Mouse (Mus musculus): ENCODE measurements around the gene Acad9.
"Not testable (repeated sequence)": the region's sequence is repeated elsewhere in the genome, so short reads cannot be mapped to it uniquely, and the experiment has no call there.

Gene Acad9

DNA sequence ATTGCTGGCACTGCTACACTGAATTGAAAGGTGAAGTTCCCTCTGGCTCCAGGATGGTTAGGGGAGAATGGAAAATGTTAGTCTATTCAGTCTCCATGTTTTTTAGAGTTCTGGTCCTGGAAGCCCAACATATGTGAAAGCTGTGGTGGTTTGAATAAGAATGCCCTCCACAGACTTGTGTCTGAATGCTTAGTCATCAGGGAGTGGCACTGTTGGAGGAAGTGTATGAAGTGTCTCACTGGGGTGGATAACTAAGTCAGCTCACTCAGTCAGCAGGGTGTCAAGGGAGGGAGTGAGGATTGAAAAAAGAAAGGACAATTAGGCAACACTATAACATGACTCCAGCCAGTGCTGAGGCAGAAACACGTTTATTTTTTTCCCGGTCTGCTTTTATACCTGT is 29.6 kb downstream of the Acad9 start:
- DNase-seq: no peak

DNA sequence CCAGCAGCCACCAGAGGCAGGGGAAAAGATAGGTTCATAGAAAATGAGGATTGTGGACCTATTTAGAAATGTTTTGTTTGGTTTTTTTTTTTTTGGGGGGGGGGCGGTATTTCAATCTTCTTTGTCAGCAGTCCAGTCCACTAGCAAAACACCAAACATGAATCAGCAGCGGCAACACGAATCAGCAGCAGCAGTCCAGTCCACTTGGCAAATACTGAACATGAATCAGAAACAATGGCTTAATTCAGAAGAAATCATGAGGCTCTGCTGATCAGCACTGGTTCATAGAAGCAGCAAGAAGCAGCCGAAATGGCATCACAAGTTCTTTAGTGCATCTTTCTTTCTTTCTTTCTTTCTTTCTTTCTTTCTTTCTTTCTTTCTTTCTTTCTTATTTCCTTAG is 50.3 kb downstream of the Acad9 start:
- DNase-seq: no peak

DNA sequence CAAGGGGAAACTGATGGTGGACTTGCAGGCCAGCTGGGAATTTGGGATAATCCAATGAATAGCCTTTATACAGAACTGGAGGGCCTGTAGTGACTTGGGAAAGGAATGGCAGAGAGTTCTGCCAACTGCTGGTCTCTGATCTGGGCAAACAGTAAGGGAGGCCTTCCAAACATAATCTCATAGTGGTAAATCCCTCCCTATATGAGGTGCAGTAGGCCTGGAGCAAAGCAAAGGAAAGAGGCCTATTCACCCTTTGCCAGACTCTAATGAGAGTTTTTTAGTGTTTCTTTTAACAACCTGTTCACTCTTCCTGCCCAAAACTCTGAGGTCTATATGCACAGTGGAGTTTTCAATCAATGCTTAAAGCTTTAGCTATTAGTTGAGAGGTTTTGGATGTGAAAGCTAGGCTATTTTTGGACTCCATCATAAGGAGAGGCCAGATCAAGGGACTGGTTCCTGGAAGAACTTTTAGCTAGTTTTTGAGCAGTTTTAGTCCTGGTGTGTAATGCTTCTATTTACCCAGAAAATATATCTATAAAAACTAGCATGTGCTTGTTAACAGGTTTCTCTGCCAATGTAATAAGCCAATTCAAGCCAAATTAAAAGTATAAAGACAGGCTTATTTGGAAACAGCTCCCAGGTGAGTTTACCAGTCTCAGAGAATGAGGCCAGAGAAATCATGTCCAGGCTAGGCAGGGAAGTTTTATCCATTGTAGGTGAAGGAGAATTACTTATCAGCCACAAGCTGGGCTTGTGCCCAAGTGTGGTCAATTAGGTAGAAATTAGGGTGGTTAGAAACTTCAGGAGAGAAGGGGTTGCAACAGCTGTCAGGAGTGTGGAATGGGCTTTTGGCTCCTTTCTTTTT is 54.1 kb downstream of the Acad9 start:
- no peak for DNase-seq

DNA sequence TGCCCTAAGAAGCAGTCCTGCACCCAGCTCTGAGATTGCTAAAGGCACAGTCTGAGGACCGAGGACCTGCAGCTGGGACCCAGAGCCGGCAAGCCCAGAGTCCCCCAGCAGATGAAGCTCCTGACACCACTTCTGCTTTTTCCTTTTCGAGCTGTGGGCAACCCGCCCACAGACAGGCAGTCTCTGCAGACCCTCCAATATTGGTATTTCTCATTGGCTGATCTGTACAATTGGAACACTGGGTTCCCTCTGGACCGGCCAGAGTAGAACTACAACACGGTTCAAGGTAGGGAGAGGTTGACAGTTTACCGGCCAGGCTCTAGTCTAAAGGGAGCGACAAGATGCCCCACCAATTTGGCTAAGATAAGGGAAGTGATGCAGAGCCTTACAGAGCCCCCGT is 60.4 kb downstream of the Acad9 start:
- DNase-seq: not testable (repeated sequence)

DNA sequence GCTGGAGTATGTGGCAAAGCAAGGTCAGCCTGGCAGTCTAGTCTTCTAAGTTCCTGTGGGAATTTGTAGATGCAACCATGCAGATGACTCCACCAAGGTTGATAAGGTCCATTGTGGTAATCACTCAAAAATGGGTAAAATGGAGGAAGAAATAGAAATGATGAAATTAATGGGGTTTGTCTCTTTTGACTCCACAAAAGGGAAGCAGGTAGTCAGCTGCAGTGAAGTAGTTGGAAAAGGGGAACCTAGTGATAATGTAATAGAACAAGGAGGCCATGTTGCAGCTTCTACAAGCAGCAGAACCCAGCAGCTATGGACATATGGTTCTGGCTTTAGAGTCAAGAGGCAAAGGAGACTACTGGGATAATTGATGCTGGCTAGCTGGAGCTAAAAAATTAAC is 70.4 kb downstream of the Acad9 start:
- DNase-seq: no peak

DNA sequence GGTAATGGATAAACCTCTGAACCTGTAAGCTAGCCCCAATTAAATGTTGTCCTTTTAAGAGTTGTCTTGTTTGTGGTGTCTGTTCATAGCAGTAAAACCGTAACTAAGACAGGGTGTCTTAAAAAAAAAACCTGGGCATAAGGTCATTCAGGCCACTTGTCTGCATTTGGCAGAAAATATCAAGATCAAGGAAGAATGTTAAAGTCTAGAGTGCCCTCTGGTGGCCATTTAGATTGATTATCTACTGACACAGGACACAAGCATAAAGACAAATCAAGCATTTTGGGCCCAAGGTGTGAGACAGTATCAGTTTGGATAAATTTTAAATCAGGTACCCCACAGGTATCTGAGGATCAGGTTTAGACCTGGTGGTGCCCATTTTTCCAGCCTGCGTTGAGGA is 71.8 kb downstream of the Acad9 start:
- DNase-seq: no peak

DNA sequence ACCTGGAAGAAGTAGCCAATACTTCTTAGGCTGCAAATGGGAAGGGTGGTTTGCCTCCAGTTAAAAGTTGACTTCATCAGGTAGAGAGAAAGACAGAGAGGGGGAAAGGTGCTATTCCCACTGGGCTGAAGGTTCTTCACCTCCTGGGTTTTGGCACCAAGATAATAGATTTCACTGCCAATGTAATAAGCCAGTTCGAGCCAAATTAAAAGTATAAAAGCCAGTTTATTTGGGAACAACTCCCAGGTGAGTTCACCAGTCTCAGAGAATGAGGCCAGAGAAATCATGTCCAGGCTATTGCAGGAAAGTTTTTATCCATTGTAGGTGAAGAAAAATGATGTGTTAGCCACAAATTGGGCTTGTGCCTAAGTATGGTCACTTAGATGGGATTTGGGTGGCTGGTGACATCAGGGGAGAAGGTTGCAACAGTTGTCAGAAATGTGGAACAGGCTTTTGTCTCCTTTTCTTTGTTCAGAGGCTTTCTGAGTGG is 72.4 kb downstream of the Acad9 start:
- DNase-seq: no peak

DNA sequence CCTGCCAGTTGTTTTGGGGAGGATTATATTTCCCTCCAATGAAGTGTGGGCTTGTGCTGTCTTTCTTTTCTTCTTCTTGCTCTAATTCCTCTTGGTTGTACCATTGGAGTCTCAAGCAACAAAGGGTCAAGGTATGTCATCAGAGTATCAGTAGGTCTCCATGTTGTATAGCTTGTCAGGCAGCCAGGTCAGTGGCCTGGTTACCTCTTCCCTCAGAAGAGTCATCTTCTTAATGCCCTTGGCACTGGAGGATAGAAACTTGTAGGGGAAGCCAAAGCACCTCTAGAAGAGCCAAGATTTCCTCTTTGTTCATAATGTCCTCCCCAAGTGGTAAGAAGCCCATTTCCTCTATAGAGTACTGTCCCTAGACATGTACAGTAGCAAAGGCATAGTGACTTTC is 73.2 kb downstream of the Acad9 start:
- no peak for DNase-seq
